Mouse (Mus musculus) bone marrow, adult 2 months (tissue): ENCODE results near the gene Gtf2b.

Source experiments
- CTCF ChIP-seq: fragments of 200-500 bp; IDR thresholded peaks from 2 replicates; pipeline ENCODE4 v1.5.1; 2011; ENCODE audit warnings: low read length, control low read depth; ENCODE audit not compliant: control insufficient read depth, insufficient read depth
- POLR2A ChIP-seq: fragments of 200-500 bp; IDR thresholded peaks from 2 replicates; pipeline ENCODE4 v1.6.1; 2011; ENCODE audit warnings: low read depth, mild to moderate bottlenecking, control low read depth, low read length, borderline replicate concordance; ENCODE audit not compliant: control insufficient read depth

DNA sequence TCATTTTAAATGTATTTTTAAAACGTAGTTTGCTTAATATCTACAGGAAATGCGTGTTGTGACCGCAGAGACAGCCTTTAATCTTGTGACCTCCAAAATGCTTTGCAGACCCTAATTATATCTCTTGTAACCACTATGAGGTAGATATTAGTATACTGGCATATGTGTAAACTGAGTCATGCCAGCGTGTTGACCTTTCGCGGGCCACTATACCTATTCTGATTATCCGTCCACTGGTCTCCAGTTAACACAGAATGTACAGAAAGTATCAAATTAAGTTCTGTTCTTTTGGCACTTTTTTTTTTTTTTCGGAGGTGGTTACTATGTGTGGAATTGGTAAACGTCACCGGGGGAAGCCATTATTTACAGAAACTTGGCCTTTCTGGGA lies 927 bp downstream of the Gtf2b start:
- TF ChIP-seq CTCF (no peak), POLR2A (no peak)
